Mouse (Mus musculus) thymus, adult 2 months (tissue): ENCODE measurements around the gene Rhno1.

Experiments used
- CTCF ChIP-seq: fragments of 200-500 bp; IDR thresholded peaks from 2 replicates; pipeline ENCODE4 v1.5.1; 2012; ENCODE audit warnings: mild to moderate bottlenecking, control low read depth, low read length, moderate library complexity, borderline replicate concordance; ENCODE audit not compliant: control insufficient read depth, poor library complexity, insufficient read depth; ENCODE audit errors: extremely low read depth
- POLR2A ChIP-seq: fragments of 200-500 bp; IDR thresholded peaks from 2 replicates; pipeline ENCODE4 v1.6.1; 2012; ENCODE audit warnings: mild to moderate bottlenecking, low read length, control low read depth, moderate library complexity; ENCODE audit not compliant: control insufficient read depth, poor library complexity, insufficient read depth; ENCODE audit errors: extremely low read depth

DNA sequence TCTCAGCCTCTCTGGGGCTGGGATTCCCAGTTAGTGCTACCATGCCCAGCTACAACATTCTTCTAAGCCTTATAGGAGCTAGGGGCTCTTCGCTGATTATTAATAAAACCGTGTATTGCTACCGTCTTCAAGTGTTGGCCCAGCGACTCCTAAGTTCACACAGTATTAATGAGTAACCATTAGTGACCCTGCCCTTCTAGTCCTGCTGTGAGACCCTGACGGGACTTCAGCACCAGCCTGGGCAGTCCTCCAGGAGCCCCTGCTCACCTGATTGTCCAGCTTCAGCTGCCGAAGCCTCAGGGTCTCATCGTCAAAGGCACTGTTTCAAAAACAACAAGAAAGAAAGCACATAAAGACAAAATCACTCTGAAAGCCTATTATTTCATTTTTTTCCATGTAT is 25.2 kb downstream of the Rhno1 start:
- TF ChIP-seq POLR2A (no peak), CTCF (no peak)
